Mouse (Mus musculus) myocyte (in vitro differentiated cells): ENCODE results near the gene Txndc2.

ENCODE experiments used
- MAX ChIP-seq: IDR thresholded peaks from one replicate; pipeline ENCODE4 v1.6.1; 2011; ENCODE audit warnings: low read depth, mild to moderate bottlenecking, control low read depth
- POLR2A ChIP-seq: IDR thresholded peaks from one replicate; pipeline ENCODE4 v1.6.1; 2011; ENCODE audit warnings: low read depth, mild to moderate bottlenecking, control low read depth, moderate library complexity; ENCODE audit not compliant: insufficient read length
- TCF12 ChIP-seq: IDR thresholded peaks from one replicate; pipeline ENCODE4 v1.6.1; 2011; ENCODE audit warnings: mild to moderate bottlenecking, control low read depth; ENCODE audit not compliant: poor library complexity, insufficient read depth, severe bottlenecking

GRCm38 (mm10) chr17:65614431-65614830 is 27.5 kb downstream of the Txndc2 start:
- TF ChIP-seq TCF12 = no peak
- no peak for TF ChIP-seq POLR2A
- no peak for TF ChIP-seq MAX
